Mouse (Mus musculus) lung, embryonic 14.5 days (tissue): ENCODE results near the gene Frmpd1. TPM values are rescaled to one million over a fixed set of nuclear protein-coding genes. Genes with fewer than 3 reads are reported as not detected.
A peak's percentile ranks its signal among the peaks of the same experiment; 100 is the strongest.

Source experiments
- ATAC-seq: fragments of 200-750 bp; cut with Nextera tagmentation; 2 replicates; pipeline ENCODE4 v1.8.0; 2017; ENCODE audit warnings: mild to moderate bottlenecking, moderate TSS enrichment, moderate library complexity; ENCODE audit not compliant: insufficient read depth
- DNase-seq: peaks from one replicate; pipeline ENCODE4 v3.0.0-alpha.2; 2015
- H3K27ac ChIP-seq: fragments of 300-500 bp; sonication (generic); 2 replicates; pipeline ENCODE4 v1.5.1; 2014; ENCODE audit warnings: low read depth, mild to moderate bottlenecking, moderate library complexity
- H3K27me3 ChIP-seq: fragments of 300-500 bp; sonication (generic); 2 replicates; pipeline ENCODE4 v1.6.1; 2014; ENCODE audit warnings: low read length, control low read depth; ENCODE audit not compliant: insufficient read depth
- H3K36me3 ChIP-seq: fragments of 300-500 bp; sonication (generic); 2 replicates; pipeline ENCODE4 v1.6.1; 2014; ENCODE audit warnings: control low read depth; ENCODE audit not compliant: insufficient read depth
- H3K4me1 ChIP-seq: fragments of 300-500 bp; sonication (generic); 2 replicates; pipeline ENCODE4 v1.6.1; 2014; ENCODE audit warnings: antibody characterized with exemption, control low read depth; ENCODE audit not compliant: insufficient read depth
- H3K4me2 ChIP-seq: fragments of 300-500 bp; sonication (generic); 2 replicates; pipeline ENCODE4 v1.6.1; 2014; ENCODE audit warnings: mild to moderate bottlenecking
- H3K4me3 ChIP-seq: fragments of 300-500 bp; sonication (generic); 2 replicates; pipeline ENCODE4 v1.5.1; 2014; ENCODE audit warnings: low read depth, low read length
- H3K9ac ChIP-seq: fragments of 300-500 bp; sonication (generic); 2 replicates; pipeline ENCODE4 v1.6.1; 2014
- H3K9me3 ChIP-seq: fragments of 300-500 bp; sonication (generic); 2 replicates; pipeline ENCODE4 v1.6.1; 2016; ENCODE audit warnings: low read depth, low read length, control low read depth
- CTCF ChIP-seq: IDR thresholded peaks from 2 replicates; pipeline ENCODE4 v1.5.1; 2016; ENCODE audit warnings: antibody characterized with exemption, low read depth
- WGBS: fragments of 180-500 bp; shearing (Covaris S2); extraction: QIAGEN DNeasy Blood & Tissue Kit; methylation state at CpG from one replicate; pipeline ENCODE4 v1.1.7; 2014; 5-methylcytosine and 5-hydroxymethylcytosine counted together
- polyA plus RNA-seq: library from polyadenylated mRNA; unstranded; fragments of >200 nt; fragmentation: Nextera tagmentation; extraction: Ambion mirVana; gene quantifications from 2 replicates; pipeline ENCODE4 v1.2.1, GENCODE M21; 2014

Frmpd1 gene
- polyA plus RNA-seq: 0.18 and 0.69 TPM in 2 replicates

- Histone ChIP-seq H3K27ac (no peak within 1 kb of the TSS; the same call in 1 of the 2 replicates), H3K36me3 (no peaks in the 10 kb centered on the region), H3K4me3 (peak within 1 kb of the TSS; percentile 61), H3K4me1 (no peaks in the 10 kb centered on the region), H3K27me3 (peaks cover 29% of the 10 kb centered on the region), H3K4me2 (peak within 1 kb of the TSS; percentile 100), H3K9me3 (no peaks in the 10 kb centered on the region), H3K9ac (peak within 1 kb of the TSS; percentile 60)
- TF ChIP-seq CTCF: no peak
- WGBS: under 1% methylated on average over 66 of the region's 85 CpGs
- DNase-seq (peak; percentile 81), ATAC-seq (peak; percentile 85)
Observed at GRCm38 (mm10) chr4:45184521-45185330, at the start of gene Frmpd1. Frmpd1 (plus strand) TSS chr4:45184875.

DNA sequence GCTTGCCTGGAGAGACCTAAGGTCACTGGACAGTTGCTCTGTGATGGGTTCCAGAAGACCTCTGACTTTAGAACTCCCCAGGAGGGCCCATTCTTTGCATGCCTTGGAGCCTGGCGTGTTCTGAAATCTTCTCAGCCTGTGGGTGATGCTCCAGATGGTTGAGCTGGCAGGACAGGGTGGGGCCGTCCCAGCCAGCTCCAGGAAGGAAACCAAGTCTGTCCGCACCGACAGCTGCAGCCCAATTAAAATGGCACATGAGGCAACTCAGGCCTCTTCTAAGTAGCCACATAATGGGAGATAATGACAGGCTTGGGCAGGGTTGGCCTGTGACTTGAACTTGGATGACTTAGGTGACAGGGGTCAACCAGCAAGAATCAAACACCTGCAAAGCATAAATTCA lies 47.0 kb upstream of the Frmpd1 start:
- Histone ChIP-seq H3K9ac (no peak overlapping the region), H3K36me3 (no peaks in the 10 kb centered on the region), H3K4me1 (no peaks in the 10 kb centered on the region), H3K9me3 (no peaks in the 10 kb centered on the region), H3K27me3 (no peaks in the 10 kb centered on the region), H3K27ac (no peak overlapping the region), H3K4me3 (no peak overlapping the region), H3K4me2 (no peak overlapping the region)
- WGBS: 48% methylated on average over 4 of the region's 4 CpGs
- ATAC-seq: no peak
- TF ChIP-seq CTCF: no peak
- no peak for DNase-seq

DNA sequence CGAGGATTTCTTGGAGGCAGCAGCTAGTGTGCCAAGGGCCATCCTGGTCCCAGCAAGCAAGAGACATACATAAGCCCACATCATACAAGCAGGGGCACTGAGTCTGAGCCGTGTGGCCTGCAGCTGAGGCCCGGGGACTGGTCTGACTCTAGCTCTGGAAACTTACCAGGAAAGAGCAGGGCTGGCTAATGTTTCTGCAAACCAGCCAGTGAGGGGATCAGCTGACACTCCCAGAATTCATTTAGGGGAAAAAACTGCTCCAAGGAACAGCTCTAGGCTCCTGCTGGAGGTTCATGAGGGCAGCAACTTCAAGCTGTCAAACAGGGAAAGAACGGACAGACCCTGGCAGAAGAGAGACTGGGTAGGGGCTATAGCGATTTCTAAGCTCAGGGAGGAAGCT lies 42.8 kb upstream of the Frmpd1 start:
- no peak for ATAC-seq
- no peak overlapping the region for H3K4me3 ChIP-seq
- no peak overlapping the region for H3K9ac ChIP-seq
- H3K27ac ChIP-seq: no peak overlapping the region
- WGBS: 54% methylated on average over 5 of the region's 5 CpGs
- DNase-seq: no peak
- H3K4me2 ChIP-seq: no peak overlapping the region
- no peaks in the 10 kb centered on the region for H3K4me1 ChIP-seq
- no peaks in the 10 kb centered on the region for H3K9me3 ChIP-seq
- H3K36me3 ChIP-seq: no peaks in the 10 kb centered on the region
- H3K27me3 ChIP-seq: peaks cover 3% of the 10 kb centered on the region; the same call in 1 of the 2 replicates
- TF ChIP-seq CTCF: no peak

- Histone ChIP-seq H3K27me3 (peaks cover 3% of the 10 kb centered on the region; the same call in 1 of the 2 replicates), H3K27ac (no peak overlapping the region), H3K4me2 (no peak overlapping the region), H3K36me3 (no peaks in the 10 kb centered on the region), H3K4me1 (no peaks in the 10 kb centered on the region), H3K9ac (no peak overlapping the region), H3K4me3 (no peak overlapping the region), H3K9me3 (no peaks in the 10 kb centered on the region)
- 33% methylated on average over 11 of the region's 11 CpGs for WGBS
- no peak for DNase-seq
- ATAC-seq: no peak
- TF ChIP-seq CTCF: no peak
Observed at GRCm38 (mm10) chr4:45142411-45142810, 42.3 kb upstream of the Frmpd1 start.

DNA sequence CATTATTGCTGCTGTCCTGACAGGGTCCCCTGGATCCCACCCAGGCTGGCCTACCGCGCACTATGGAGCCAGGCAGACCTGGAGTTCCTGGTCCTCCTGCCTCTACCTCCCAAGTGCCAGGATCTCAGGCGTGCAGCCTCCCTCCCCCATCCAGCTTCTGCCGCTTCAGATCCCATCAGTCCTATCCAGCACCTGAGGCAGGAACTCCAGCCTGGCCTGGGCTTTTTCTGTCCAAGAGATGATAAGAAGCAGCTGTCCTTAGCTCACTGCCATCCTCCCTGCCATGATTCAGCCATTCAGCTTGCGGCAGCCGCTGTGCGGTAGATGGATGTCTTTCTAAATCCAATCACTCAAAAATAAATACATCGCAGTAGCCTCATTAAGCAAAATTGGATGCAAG lies 41.7 kb upstream of the Frmpd1 start:
- Histone ChIP-seq H3K9me3 (no peaks in the 10 kb centered on the region), H3K27ac (no peak overlapping the region), H3K4me2 (no peak overlapping the region), H3K9ac (no peak overlapping the region), H3K36me3 (no peaks in the 10 kb centered on the region), H3K4me1 (no peaks in the 10 kb centered on the region), H3K4me3 (no peak overlapping the region), H3K27me3 (peaks cover 3% of the 10 kb centered on the region; the same call in 1 of the 2 replicates)
- no peak for TF ChIP-seq CTCF
- 38% methylated on average over 8 of the region's 8 CpGs for WGBS
- ATAC-seq (no peak), DNase-seq (no peak)

GRCm38 (mm10) chr4:45156433-45156832 lies 28.2 kb upstream of the Frmpd1 start:
- H3K4me3 ChIP-seq: no peak overlapping the region
- H3K4me1 ChIP-seq: no peaks in the 10 kb centered on the region
- DNase-seq: no peak
- no peaks in the 10 kb centered on the region for H3K36me3 ChIP-seq
- H3K27ac ChIP-seq: no peak overlapping the region
- H3K9me3 ChIP-seq: no peaks in the 10 kb centered on the region
- H3K27me3 ChIP-seq: no peaks in the 10 kb centered on the region
- no peak overlapping the region for H3K9ac ChIP-seq
- H3K4me2 ChIP-seq: no peak overlapping the region
- 70% methylated on average over 3 of the region's 3 CpGs for WGBS
- no peak for TF ChIP-seq CTCF
- ATAC-seq: no peak

DNA sequence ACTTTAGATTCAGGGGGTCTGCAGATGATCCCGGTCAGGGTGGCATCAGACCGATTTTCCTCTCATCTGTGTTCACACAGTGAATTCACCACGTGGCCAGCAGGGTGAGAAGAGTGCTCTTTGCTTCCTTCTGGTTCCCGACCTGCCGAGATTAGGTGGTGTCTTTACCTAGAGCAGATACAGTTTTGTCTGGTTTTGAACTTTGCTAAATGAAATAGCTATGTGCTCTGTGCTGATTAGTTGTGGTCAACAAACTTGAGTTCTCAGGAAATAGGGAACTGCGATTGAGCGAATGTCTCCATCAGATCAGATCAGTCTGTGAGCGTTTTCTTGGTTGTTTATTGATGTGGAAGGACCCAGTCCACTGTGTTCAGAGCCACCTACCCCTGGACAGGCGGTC lies 26.1 kb upstream of the Frmpd1 start:
- no peak overlapping the region for H3K4me3 ChIP-seq
- no peak overlapping the region for H3K9ac ChIP-seq
- H3K4me1 ChIP-seq: no peaks in the 10 kb centered on the region
- WGBS: 73% methylated on average over 9 of the region's 9 CpGs
- no peaks in the 10 kb centered on the region for H3K9me3 ChIP-seq
- H3K4me2 ChIP-seq: no peak overlapping the region
- H3K27ac ChIP-seq: no peak overlapping the region
- no peak for ATAC-seq
- H3K27me3 ChIP-seq: no peaks in the 10 kb centered on the region
- no peaks in the 10 kb centered on the region for H3K36me3 ChIP-seq
- no peak for TF ChIP-seq CTCF
- DNase-seq: no peak
